Mouse (Mus musculus): ENCODE data around the gene Chaf1a.

- TF ChIP-seq CTCF (IDR thresholded peaks at IDR 0.05; ENCODE audit: low read depth, low read length) (no peak), POLR2A (IDR thresholded peaks at IDR 0.05; ENCODE audit: insufficient read depth, low read length) (no peak)
Observed at GRCm38 (mm10) chr17:55996007-55996406, 44.2 kb upstream of the Chaf1a start.
